Mouse (Mus musculus): Measurements from ENCODE around the gene Gpc5. TPM values are rescaled to one million over a fixed set of nuclear protein-coding genes. Genes with fewer than 3 reads are reported as not detected.

Gpc5 gene
- polyA plus RNA-seq, 1 experiment from 2014 or later = 21.3 TPM

DNA sequence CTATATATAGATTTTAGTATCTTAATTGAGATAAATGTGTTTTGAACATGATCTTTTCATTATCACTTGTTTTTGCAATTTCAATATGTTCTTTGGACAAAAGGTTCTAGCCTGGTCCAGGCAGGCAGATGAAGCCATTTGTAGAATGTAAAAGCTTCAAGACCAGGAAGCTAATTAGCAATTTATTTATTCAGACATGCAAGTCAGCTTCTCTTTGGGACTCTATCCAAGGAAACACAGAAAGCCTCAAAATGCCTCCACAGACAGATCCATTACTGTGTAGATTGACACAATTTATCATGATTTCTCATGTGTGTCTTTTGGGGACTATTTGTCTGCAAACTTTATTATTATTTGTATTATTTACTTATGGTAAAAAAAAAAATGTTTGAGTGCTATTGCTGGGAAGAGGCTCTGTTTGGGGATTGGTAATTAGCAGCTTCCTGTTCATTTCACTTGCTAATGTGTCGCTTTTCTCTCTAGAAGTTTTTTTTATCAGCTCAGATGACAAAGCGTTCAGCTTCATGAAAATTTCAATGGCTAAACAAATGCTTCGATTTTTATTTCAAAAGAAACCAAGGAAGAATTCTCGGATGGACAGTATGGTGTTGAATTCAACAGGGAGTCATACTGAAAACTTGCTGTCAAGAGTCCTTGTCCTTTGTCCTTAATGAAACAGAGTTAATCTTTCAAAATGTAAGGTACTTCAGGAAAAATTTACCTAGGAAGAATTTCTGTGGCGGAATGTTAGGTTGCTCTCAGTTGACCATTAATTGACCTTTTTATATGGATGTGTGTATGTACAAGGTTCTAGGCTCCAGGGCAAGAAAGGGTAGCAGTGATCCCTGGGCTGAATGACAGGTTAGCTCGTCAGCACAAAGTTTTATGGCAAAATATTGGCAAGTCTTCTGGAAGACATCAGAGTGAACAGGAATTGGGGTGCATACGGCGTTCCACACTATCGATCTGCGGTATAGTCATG is 353.1 kb downstream of the Gpc5 start:
- no peaks in the 10 kb centered on the region for H3K36me3 ChIP-seq
- 68% methylated on average over 10 of the region's 10 CpGs for WGBS
- H3K9me3 ChIP-seq (replicated peaks) = no peaks in the 10 kb centered on the region
- no peak overlapping the region for H3K27ac ChIP-seq (replicated peaks)
- H3K4me3 ChIP-seq (replicated peaks) = no peak overlapping the region
- no peak for ATAC-seq (ENCODE audit: low FRiP score)
- H3K4me1 ChIP-seq = no peaks in the 10 kb centered on the region
- no peak overlapping the region for H3K9ac ChIP-seq (replicated peaks)
- no peak overlapping the region for H3K4me2 ChIP-seq
- no peaks in the 10 kb centered on the region for H3K27me3 ChIP-seq (replicated peaks)

DNA sequence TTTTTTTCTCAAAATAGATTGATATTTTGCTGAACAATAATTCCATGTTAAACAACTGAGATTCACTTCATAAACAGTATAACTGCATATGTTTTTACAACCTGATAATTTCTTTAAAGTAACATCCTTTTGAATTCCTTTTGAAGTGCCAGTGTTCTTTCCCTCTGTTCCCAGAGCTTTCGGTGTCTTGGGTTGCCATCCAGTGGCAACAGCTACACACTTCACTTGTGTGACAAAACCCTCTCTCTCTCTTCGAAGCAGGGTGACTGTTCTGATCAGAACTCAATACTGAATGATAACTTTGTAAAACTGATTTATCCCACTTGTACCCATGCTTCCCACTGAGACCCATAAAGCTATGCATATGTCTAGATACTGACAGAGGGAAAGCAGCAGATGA is 358.9 kb downstream of the Gpc5 start:
- H3K4me1 ChIP-seq = no peaks in the 10 kb centered on the region
- no peaks in the 10 kb centered on the region for H3K27me3 ChIP-seq (replicated peaks)
- H3K36me3 ChIP-seq = no peaks in the 10 kb centered on the region
- no peak for ATAC-seq (ENCODE audit: low FRiP score)
- no peak overlapping the region for H3K9ac ChIP-seq (replicated peaks)
- no peaks in the 10 kb centered on the region for H3K9me3 ChIP-seq (replicated peaks)
- H3K4me2 ChIP-seq = no peak overlapping the region
- no peak overlapping the region for H3K27ac ChIP-seq (replicated peaks)
- 60% methylated on average over 2 of the region's 2 CpGs for WGBS
- no peak overlapping the region for H3K4me3 ChIP-seq (replicated peaks)

DNA sequence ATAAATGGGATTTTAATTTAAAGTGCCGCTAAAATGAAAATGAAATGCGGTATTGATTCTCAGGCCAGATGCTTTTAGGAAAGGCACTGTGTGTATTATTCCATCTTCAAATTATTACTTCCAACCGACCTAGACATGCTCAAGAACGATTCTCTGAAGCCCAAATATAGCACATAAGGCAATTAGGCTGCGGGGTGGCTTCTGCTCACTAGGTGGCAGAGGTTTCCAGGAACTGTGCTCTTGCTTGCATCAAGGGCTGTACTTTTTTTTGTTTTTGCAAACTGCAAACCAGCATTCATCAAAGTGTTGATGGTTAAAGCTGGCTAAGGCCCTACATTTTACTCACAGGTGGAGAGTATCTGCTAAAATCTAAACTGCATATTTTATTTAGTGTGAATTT is 375.9 kb downstream of the Gpc5 start:
- WGBS = 41% methylated on average over 5 of the region's 5 CpGs
- peak; percentile 69 for ATAC-seq (ENCODE audit: low FRiP score)
- 0 out of 2 replicates have a peak, but pooled peaks cover 4% of the 10 kb centered on the region for H3K4me1 ChIP-seq
- 0 out of 2 replicates have a peak, but pooled peaks cover 4% of the 10 kb centered on the region for H3K27me3 ChIP-seq (replicated peaks)
- no peaks in the 10 kb centered on the region for H3K36me3 ChIP-seq
- no peak overlapping the region for H3K4me2 ChIP-seq
- H3K9me3 ChIP-seq (replicated peaks) = no peaks in the 10 kb centered on the region
- no peak overlapping the region for H3K9ac ChIP-seq (replicated peaks)
- no peak overlapping the region for H3K27ac ChIP-seq (replicated peaks)
- H3K4me3 ChIP-seq (replicated peaks) = no peak overlapping the region

DNA sequence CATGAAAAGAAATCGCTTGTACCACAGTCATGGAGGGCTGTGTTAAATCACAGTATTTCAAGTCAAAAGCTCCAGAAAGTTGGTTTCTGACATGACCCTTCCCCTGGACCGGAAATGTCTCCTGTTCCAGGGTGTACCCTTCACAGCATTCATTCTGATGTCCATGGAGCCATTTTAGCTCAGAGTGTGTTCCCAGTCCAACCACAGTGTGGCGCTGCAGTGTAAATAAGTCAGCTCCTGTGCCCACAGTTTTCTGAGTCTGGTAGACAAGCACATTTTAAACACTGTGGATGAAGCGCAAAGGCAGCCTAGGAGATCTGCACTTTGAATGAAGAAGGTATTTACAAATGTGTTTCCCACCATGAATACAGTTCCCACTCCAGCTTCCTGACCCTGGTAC is 383.2 kb downstream of the Gpc5 start:
- ATAC-seq (ENCODE audit: low FRiP score) = peak; percentile 55; the same call in 1 of the 2 replicates
- Histone ChIP-seq H3K27me3 (replicated peaks) (no peaks in the 10 kb centered on the region), H3K4me3 (replicated peaks) (no peak overlapping the region), H3K4me1 (no peaks in the 10 kb centered on the region), H3K36me3 (no peaks in the 10 kb centered on the region), H3K4me2 (no peak overlapping the region), H3K27ac (replicated peaks) (no peak overlapping the region), H3K9ac (replicated peaks) (no peak overlapping the region), H3K9me3 (replicated peaks) (no peaks in the 10 kb centered on the region)
- 47% methylated on average over 4 of the region's 4 CpGs for WGBS

DNA sequence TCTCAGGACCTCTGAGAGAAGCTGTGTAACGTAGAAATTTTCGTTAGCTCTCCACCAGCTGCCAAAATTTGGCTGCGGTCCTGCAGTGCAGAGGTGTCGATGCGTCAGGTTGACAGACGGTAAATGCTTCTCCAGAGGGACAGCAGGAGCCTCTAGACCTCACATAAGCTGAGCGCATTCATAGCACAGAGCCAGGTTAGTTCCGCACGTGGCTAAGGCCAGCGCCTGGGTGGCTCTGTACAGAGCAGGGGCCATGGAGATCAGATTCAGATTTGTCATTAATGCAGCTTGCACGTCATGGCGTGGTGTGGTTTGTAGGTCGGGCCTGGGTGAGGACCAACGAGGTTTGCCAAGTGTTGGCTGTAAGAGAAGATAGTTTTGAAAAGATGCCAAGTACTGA is 385.3 kb downstream of the Gpc5 start:
- H3K27me3 ChIP-seq (replicated peaks) = no peaks in the 10 kb centered on the region
- H3K36me3 ChIP-seq = no peaks in the 10 kb centered on the region
- H3K4me2 ChIP-seq = no peak overlapping the region; the same call in 1 of the 2 replicates
- no peaks in the 10 kb centered on the region for H3K9me3 ChIP-seq (replicated peaks)
- no peak for ATAC-seq (ENCODE audit: low FRiP score)
- no peak overlapping the region for H3K27ac ChIP-seq (replicated peaks)
- WGBS = 58% methylated on average over 14 of the region's 14 CpGs
- H3K4me1 ChIP-seq = no peaks in the 10 kb centered on the region
- no peak overlapping the region for H3K9ac ChIP-seq (replicated peaks)
- no peak overlapping the region for H3K4me3 ChIP-seq (replicated peaks)

DNA sequence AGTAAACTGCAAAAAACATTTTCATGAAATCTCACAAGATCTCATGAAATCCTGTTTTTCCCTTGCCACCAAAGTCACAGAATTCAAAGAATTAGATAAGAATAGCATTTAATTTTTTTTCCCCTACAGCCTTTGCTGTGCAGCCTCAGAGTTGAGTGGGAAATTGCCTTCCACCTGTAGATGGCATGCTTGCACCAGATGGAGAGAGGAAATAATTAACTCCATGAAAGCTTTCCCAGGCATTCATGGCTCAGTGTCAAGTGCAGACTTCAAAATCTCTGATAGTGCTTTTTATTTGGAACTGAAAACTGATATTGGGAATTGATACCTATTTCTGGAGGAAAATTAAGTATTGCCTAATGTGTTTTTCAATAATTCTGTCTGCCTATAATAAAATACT is 393.1 kb downstream of the Gpc5 start:
- no peaks in the 10 kb centered on the region for H3K4me1 ChIP-seq
- no peak for ATAC-seq (ENCODE audit: low FRiP score)
- H3K27ac ChIP-seq (replicated peaks) = no peak overlapping the region
- no peaks in the 10 kb centered on the region for H3K36me3 ChIP-seq
- no peak overlapping the region for H3K4me2 ChIP-seq
- no peak overlapping the region for H3K9ac ChIP-seq (replicated peaks)
- H3K9me3 ChIP-seq (replicated peaks) = no peaks in the 10 kb centered on the region
- no peaks in the 10 kb centered on the region for H3K27me3 ChIP-seq (replicated peaks)
- H3K4me3 ChIP-seq (replicated peaks) = no peak overlapping the region

DNA sequence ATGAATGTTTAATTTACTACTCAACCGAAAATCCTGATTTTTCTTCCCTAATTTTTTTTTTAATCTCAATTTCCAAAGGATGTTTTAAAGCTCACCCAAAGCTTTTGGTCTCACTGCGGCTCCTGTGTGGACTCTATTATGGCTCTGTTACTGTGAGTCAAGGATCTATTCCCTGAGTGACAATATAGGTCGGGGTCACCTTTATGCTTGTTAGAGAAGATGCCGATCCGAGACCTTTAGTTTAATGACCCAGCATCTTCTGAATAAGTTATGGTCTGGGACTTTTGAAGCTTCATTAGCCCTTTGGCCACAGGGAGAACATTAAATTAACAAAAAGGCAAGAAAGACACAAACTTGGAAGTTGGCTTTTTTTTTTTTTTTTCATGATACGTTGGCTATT is 408.8 kb downstream of the Gpc5 start:
- no peak overlapping the region for H3K4me3 ChIP-seq (replicated peaks)
- WGBS = 17% methylated on average over 6 of the region's 6 CpGs
- H3K4me1 ChIP-seq = no peaks in the 10 kb centered on the region
- H3K36me3 ChIP-seq = no peaks in the 10 kb centered on the region
- no peaks in the 10 kb centered on the region for H3K27me3 ChIP-seq (replicated peaks)
- no peaks in the 10 kb centered on the region for H3K9me3 ChIP-seq (replicated peaks)
- H3K27ac ChIP-seq (replicated peaks) = no peak overlapping the region
- no peak overlapping the region for H3K4me2 ChIP-seq
- no peak for ATAC-seq (ENCODE audit: low FRiP score)
- no peak overlapping the region for H3K9ac ChIP-seq (replicated peaks)

DNA sequence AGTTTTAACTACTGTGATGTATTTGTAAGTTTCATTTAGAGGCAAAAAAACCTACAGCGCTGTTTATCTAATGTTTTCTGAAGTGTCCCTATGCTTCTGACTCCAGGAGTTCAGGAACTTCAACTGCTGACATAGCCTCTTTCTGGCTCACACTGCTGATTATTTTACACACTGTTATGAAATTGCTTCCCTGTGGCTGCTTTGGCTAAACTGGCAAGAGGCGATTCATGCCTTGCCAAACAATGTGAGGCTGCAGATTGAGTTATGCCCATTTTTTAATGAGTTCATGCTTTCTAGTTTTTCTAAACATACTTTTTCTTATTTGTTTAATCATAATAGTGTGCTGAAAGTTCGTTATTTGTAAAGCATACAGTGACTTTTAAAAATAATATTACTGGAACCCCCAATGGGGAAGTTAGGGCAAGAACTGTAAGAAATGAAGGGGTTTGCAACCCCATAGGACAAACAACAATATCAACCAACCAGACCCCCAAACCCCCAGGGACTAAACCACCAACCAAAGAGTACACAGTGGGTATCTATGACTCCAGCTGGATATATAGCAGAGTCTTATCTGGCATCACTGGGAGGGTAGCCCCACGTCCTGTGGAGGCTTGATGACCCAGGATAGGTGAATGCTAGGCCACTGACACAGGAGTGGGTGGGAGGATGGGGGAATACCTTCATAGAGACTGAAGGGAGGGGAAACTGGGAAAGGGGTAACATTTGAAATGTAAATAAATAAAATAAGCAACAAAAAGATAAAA is 454.7 kb downstream of the Gpc5 start:
- Histone ChIP-seq H3K4me3 (replicated peaks) (no peak overlapping the region), H3K4me1 (no peaks in the 10 kb centered on the region), H3K9ac (replicated peaks) (no peak overlapping the region), H3K4me2 (no peak overlapping the region), H3K27ac (replicated peaks) (no peak overlapping the region), H3K27me3 (replicated peaks) (no peaks in the 10 kb centered on the region), H3K36me3 (no peaks in the 10 kb centered on the region), H3K9me3 (replicated peaks) (no peaks in the 10 kb centered on the region)
- WGBS = 77% methylated on average over 4 of the region's 4 CpGs
- no peak for ATAC-seq (ENCODE audit: low FRiP score)

DNA sequence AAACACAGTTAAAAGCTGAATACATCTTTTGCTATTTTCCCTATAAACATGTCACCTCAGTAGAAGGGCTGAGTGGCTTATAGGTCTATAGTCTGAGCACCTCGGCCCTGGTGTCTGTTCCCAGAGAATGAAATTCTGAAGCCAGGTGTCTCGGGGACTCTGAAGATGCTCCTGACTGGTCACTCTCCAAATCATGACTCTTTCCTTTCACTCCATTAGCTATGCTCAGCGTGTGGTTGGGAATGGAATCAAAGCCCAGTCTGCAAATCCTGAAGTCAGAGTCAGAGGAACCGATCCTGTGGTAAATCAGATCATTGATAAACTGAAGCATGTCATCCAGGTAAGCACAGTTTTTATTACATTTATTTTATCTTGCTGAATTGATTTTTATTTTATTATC is 460.0 kb downstream of the Gpc5 start:
- H3K9me3 ChIP-seq (replicated peaks) = no peaks in the 10 kb centered on the region
- no peak overlapping the region for H3K9ac ChIP-seq (replicated peaks)
- ATAC-seq (ENCODE audit: low FRiP score) = no peak
- no peaks in the 10 kb centered on the region for H3K27me3 ChIP-seq (replicated peaks)
- no peak overlapping the region for H3K4me3 ChIP-seq (replicated peaks)
- no peak overlapping the region for H3K4me2 ChIP-seq
- 56% methylated on average over 4 of the region's 4 CpGs for WGBS
- H3K36me3 ChIP-seq = no peaks in the 10 kb centered on the region
- no peak overlapping the region for H3K27ac ChIP-seq (replicated peaks)
- H3K4me1 ChIP-seq = no peaks in the 10 kb centered on the region

DNA sequence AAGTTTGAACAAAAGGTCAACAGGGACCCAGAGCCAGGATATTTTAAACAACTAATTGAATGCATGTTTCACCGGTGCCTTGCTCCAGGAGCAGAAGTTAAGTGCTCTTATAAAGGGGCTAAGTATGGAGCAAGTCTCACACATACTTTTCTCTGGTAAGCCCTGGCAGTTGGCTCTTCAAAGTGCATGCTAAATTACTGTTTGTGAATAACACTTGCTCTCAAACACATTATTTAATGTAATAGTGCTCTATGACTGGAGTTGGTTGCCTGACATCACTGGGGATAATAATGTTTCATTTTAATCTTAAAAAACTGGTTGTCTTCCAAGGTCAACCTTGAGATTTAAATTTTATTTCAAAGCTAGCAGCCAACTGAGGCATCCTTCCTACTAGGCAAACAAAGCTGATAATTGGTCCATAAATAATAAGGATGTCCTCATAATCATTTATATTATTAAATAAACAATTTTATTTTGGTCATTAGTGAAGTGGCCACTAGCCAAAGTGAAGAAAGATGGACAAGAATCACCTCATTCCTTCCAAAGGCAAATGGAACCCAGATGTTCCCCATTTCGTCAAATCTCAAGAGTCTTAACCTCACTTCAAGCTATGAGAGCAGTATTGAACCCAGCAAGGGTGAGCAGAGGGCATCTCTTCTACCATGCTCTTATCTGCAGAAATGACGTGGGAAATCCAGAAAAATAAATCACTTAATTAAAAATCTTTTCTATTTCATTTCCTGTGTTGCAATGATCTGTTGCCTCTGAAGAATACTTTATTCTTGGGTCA is 488.6 kb downstream of the Gpc5 start:
- ATAC-seq (ENCODE audit: low FRiP score) = no peak
- Histone ChIP-seq H3K9ac (replicated peaks) (no peak overlapping the region), H3K4me1 (no peaks in the 10 kb centered on the region), H3K27me3 (replicated peaks) (no peaks in the 10 kb centered on the region), H3K36me3 (no peaks in the 10 kb centered on the region), H3K4me3 (replicated peaks) (no peak overlapping the region), H3K9me3 (replicated peaks) (no peaks in the 10 kb centered on the region), H3K4me2 (no peak overlapping the region), H3K27ac (replicated peaks) (no peak overlapping the region)
- 82% methylated on average over 3 of the region's 3 CpGs for WGBS

DNA sequence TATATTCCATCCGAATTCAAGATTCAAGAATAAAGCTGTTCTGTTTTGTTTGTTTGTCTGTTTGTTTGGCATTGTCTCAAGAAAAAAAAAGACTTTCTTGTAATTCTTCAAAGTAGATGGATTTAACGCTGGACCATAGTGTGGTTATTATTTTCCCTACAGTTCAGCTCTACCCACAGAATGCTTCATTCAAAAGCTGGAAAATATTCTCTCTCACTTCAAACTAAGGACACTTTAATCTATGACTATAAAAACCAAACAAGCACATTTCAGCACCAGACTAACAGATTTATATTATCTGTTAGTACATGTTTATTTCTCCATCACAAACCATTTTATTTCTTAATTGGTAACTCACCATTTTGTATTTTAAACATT is 489.2 kb downstream of the Gpc5 start:
- ATAC-seq (ENCODE audit: low FRiP score) = no peak
- no peaks in the 10 kb centered on the region for H3K27me3 ChIP-seq (replicated peaks)
- H3K4me2 ChIP-seq = no peak overlapping the region
- H3K9me3 ChIP-seq (replicated peaks) = no peaks in the 10 kb centered on the region
- no peak overlapping the region for H3K27ac ChIP-seq (replicated peaks)
- WGBS = 89% methylated on average over 2 of the region's 2 CpGs
- no peak overlapping the region for H3K4me3 ChIP-seq (replicated peaks)
- no peak overlapping the region for H3K9ac ChIP-seq (replicated peaks)
- H3K36me3 ChIP-seq = no peaks in the 10 kb centered on the region
- no peaks in the 10 kb centered on the region for H3K4me1 ChIP-seq
